Mouse (Mus musculus): ENCODE data around the gene Hao1. TPM values are rescaled to one million over a fixed set of nuclear protein-coding genes. Genes with fewer than 3 reads are reported as not detected.

The Hao1 gene
- polyA plus RNA-seq, 1 experiment from 2014 or later, result not detected

- Histone ChIP-seq H3K27me3 (no peaks in the 10 kb centered on the region), H3K27ac (no peak overlapping the region), H3K4me1 (0 out of 2 replicates have a peak, but pooled peaks cover 3% of the 10 kb centered on the region), H3K36me3 (no peaks in the 10 kb centered on the region), H3K4me2 (peak overlapping the region; percentile 19; the same call in 1 of the 2 replicates), H3K9me3 (no peaks in the 10 kb centered on the region), H3K4me3 (no peak overlapping the region), H3K9ac (no peak overlapping the region)
- ATAC-seq (ENCODE audit: borderline replicate concordance, extremely low read depth, low FRiP score, low TSS enrichment), result peak; percentile 84; the same call in 1 of the 2 replicates
- 12% methylated on average over 7 of the region's 7 CpGs for WGBS
Measured at GRCm38 (mm10) chr2:134456065-134456505, 98.1 kb downstream of the Hao1 start.

GRCm38 (mm10) chr2:134452748-134453147 is 101.4 kb downstream of the Hao1 start:
- no peak overlapping the region for H3K9ac ChIP-seq
- H3K4me3 ChIP-seq, result no peak overlapping the region
- no peaks in the 10 kb centered on the region for H3K9me3 ChIP-seq
- H3K36me3 ChIP-seq, result no peaks in the 10 kb centered on the region
- no peak overlapping the region for H3K4me2 ChIP-seq
- no peak for ATAC-seq (ENCODE audit: borderline replicate concordance, extremely low read depth, low FRiP score, low TSS enrichment)
- H3K4me1 ChIP-seq, result 0 out of 2 replicates have a peak, but pooled peaks cover 3% of the 10 kb centered on the region
- no peaks in the 10 kb centered on the region for H3K27me3 ChIP-seq
- H3K27ac ChIP-seq, result no peak overlapping the region
- WGBS, result 66% methylated on average over 1 of the region's 1 CpGs

- Histone ChIP-seq H3K36me3 (no peaks in the 10 kb centered on the region), H3K4me3 (no peak overlapping the region), H3K9me3 (no peaks in the 10 kb centered on the region), H3K27me3 (no peaks in the 10 kb centered on the region), H3K9ac (no peak overlapping the region), H3K4me2 (no peak overlapping the region), H3K4me1 (no peaks in the 10 kb centered on the region), H3K27ac (no peak overlapping the region)
- ATAC-seq (ENCODE audit: borderline replicate concordance, extremely low read depth, low FRiP score, low TSS enrichment), result no peak
- WGBS, result 59% methylated on average over 1 of the region's 1 CpGs
Measured at GRCm38 (mm10) chr2:134450976-134451375, 103.2 kb downstream of the Hao1 start.

Other genes with a start within 250 kb of the Hao1 start
- 18.1 and 21.1 TPM in 2 replicates for gene Tmx4, start 89.8 kb upstream of the Hao1 start, polyA plus RNA-seq (2015; fragmentation: Nextera tagmentation; extraction: Ambion mirVana)
- gene Plcb1, start 231.7 kb upstream of the Hao1 start, polyA plus RNA-seq (2015; fragmentation: Nextera tagmentation; extraction: Ambion mirVana), result 14.5 and 16.2 TPM in 2 replicates

Data from lung, embryonic 15.5 days (tissue).